Mouse (Mus musculus) megakaryocyte, embryonic 14.5 days (primary cell): ENCODE data around the gene Cdh22.

Experiments used
- FLI1 ChIP-seq: IDR thresholded peaks from 2 replicates; pipeline ENCODE4 v1.6.1; 2012; ENCODE audit warnings: low read length, inconsistent platforms, mixed read lengths
- GATA1 ChIP-seq: IDR thresholded peaks from 3 replicates; pipeline ENCODE4 v1.6.1; 2012; ENCODE audit warnings: mixed read lengths, low read length, inconsistent platforms, borderline replicate concordance

- no peak for TF ChIP-seq GATA1
- no peak for TF ChIP-seq FLI1
These were observed 39.1 kb downstream of the Cdh22 start for GRCm38 (mm10) chr2:165195411-165196182.
